In the genomic region with DNA sequence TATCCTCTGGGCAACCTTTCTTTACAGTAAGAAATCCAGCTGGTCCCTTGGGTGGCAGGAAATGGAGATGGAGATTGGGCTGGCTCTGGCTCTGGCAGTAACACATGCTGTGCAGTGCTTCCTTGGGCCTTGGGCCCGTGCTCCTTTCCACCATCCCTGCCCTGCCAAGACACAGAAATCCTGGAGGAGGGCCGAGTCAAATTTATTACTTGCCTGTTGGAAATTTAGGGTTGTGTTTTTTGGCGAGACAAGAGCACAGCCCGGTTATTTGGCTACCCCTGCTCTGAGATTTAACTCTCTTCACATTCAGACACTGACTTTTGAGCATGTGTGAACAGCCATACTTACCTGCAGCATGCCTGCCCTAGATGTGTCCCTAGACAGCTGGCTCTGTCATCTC, we compare ENCODE assay signal across 9 mouse cellular contexts. TPM values are rescaled to one million over a fixed set of nuclear protein-coding genes. Genes with fewer than 3 reads are reported as not detected.
DNase-seq lines count a peak whose midpoint lies in the region; ATAC-seq and TF ChIP-seq lines count a peak whose summit lies in the region.
"Had no signal": no experiment of that assay in that cellular context is flagged by ENCODE, and none has a peak within 500 bp of the region (broad histone marks: within the 10 kb centered on the region; RNA-seq: fewer than 3 reads in every experiment).

No protein-coding gene starts in this region.

- H3K27me3 ChIP-seq in embryonic facial prominence, embryonic 15.5 days: no peaks in the 10 kb centered on the region
- no peaks in the 10 kb centered on the region for H3K27me3 ChIP-seq in kidney, postnatal 0 days (ENCODE audit: insufficient read depth, low read length)
- H3K27me3 ChIP-seq: neural tube, embryonic 13.5 days had no signal

- no peak overlapping the region for H3K4me3 ChIP-seq in embryonic facial prominence, embryonic 15.5 days (replicated peaks)
- no peak overlapping the region for H3K4me3 ChIP-seq in kidney, postnatal 0 days (replicated peaks; ENCODE audit: low read depth, low read length)
- H3K4me3 ChIP-seq: neural tube, embryonic 13.5 days had no signal

- no peak overlapping the region for H3K9ac ChIP-seq in embryonic facial prominence, embryonic 15.5 days
- H3K9ac ChIP-seq in kidney, postnatal 0 days (ENCODE audit: low read depth, low read length): no peak overlapping the region
- H3K9ac ChIP-seq: neural tube, embryonic 13.5 days had no signal

- 0 out of 2 replicates have a peak, but pooled peaks cover 12% of the 10 kb centered on the region for H3K4me1 ChIP-seq in embryonic facial prominence, embryonic 15.5 days
- no peaks in the 10 kb centered on the region for H3K4me1 ChIP-seq in kidney, postnatal 0 days (replicated peaks; ENCODE audit: insufficient read depth, low read length)

- H3K36me3 ChIP-seq in embryonic facial prominence, embryonic 15.5 days: no peaks in the 10 kb centered on the region
- no peaks in the 10 kb centered on the region for H3K36me3 ChIP-seq in kidney, postnatal 0 days (ENCODE audit: insufficient read depth, low read length)

- WGBS in embryonic facial prominence, embryonic 15.5 days: 37% methylated on average over 4 of the region's 4 CpGs
- 26% methylated on average over 4 of the region's 4 CpGs for WGBS in kidney, postnatal 0 days

- ATAC-seq in embryonic facial prominence, embryonic 15.5 days (ENCODE audit: insufficient number of reproducible peaks, low FRiP score, low TSS enrichment, low read depth): peak; percentile 78
- ATAC-seq in kidney, postnatal 0 days (replicated peaks; ENCODE audit: low FRiP score, low read depth): no peak

- no peak for TF ChIP-seq CTCF in kidney, postnatal 0 days (IDR thresholded peaks at IDR 0.05; ENCODE audit: low read depth)

- no peaks in the 10 kb centered on the region for H3K9me3 ChIP-seq in embryonic facial prominence, embryonic 15.5 days (replicated peaks)
- no peaks in the 10 kb centered on the region for H3K9me3 ChIP-seq in kidney, postnatal 0 days (replicated peaks; ENCODE audit: low read length)
- H3K9me3 ChIP-seq: neural tube, embryonic 13.5 days had no signal

- H3K27ac ChIP-seq in embryonic facial prominence, embryonic 15.5 days (replicated peaks): peak overlapping the region; percentile 59; the same call in 1 of the 2 replicates
- no peak overlapping the region for H3K27ac ChIP-seq in kidney, postnatal 0 days
- H3K27ac ChIP-seq: neural tube, embryonic 13.5 days had no signal

- H3K4me2 ChIP-seq in embryonic facial prominence, embryonic 15.5 days (replicated peaks): no peak overlapping the region
- H3K4me2 ChIP-seq in kidney, postnatal 0 days (ENCODE audit: low read length): no peak overlapping the region
- H3K4me2 ChIP-seq: neural tube, embryonic 13.5 days had no signal

- peak; percentile 57 for DNase-seq in adrenal gland, adult 2 months
- no peak for DNase-seq in adrenal gland, postnatal 4 days (ENCODE audit: low spot score in 2 of 2)
- peak; percentile 41 for DNase-seq in MN1 (ENCODE audit: low spot score)
- DNase-seq in kidney, postnatal 0 days (ENCODE audit: low spot score): peak; percentile 59
- no peak for DNase-seq in natural killer cell, adult 2 months (ENCODE audit: low spot score in 2 of 2)
- no peak for DNase-seq in Muller cell, postnatal 12 days (ENCODE audit: inconsistent ontology term)
- no peak for DNase-seq in spleen, postnatal 14 days (ENCODE audit: low spot score in 2 of 2)

RNA-seq across cellular contexts. Expression of gene Borcs5, which starts 56.8 kb away (rescaled TPM):
- 10 to 100 TPM; 11.9 to 20.5 TPM for total RNA-seq in adrenal gland, adult 2 months (2021)
- 53.5 and 57.0 TPM in 2 replicates for polyA plus RNA-seq in adrenal gland, adult 2 months (2012; rRNA removed)
- total RNA-seq in adrenal gland, postnatal 4 days (2021): 10 to 100 TPM; 13.8 to 14.8 TPM
- 21.0 and 21.8 TPM in 2 replicates for polyA plus RNA-seq in embryonic facial prominence, embryonic 15.5 days (2015; fragmentation: Nextera tagmentation; extraction: Ambion mirVana)
- 20.0 and 20.1 TPM in 2 replicates for polyA plus RNA-seq in kidney, postnatal 0 days (2015; fragmentation: Nextera tagmentation; extraction: Ambion mirVana)

Comparison
In these comparisons a context has a peak if more than half of its experiments do, and no peak if none do; other contexts are left out.
1. DNase-seq: peak in adrenal gland, adult 2 months (single experiment), MN1 (single experiment) and kidney, postnatal 0 days (single experiment); none in adrenal gland, postnatal 4 days (0 of 2), natural killer cell, adult 2 months (0 of 2), Muller cell, postnatal 12 days (single experiment) and spleen, postnatal 14 days (0 of 2).